Mouse (Mus musculus) right cerebral cortex, adult 18-20 months (tissue): ENCODE data around the gene Olr1.
"Not testable (repeated sequence)": the region's sequence is repeated elsewhere in the genome, so short reads cannot be mapped to it uniquely, and the experiment has no call there.

Source experiments
- DNase-seq: peaks from one replicate; pipeline ENCODE4 v3.0.0; 2022; ENCODE audit warnings: mixed read lengths

Gene Olr1

GRCm38 (mm10) chr6:129510120-129510911 lies 3.4 kb upstream of the Olr1 start:
- no peak for DNase-seq

GRCm38 (mm10) chr6:129503471-129503870 lies 3.5 kb downstream of the Olr1 start:
- no peak for DNase-seq

- not testable (repeated sequence) for DNase-seq
Observed at GRCm38 (mm10) chr6:129499516-129499915, 7.4 kb downstream of the Olr1 start.

GRCm38 (mm10) chr6:129497345-129498218 lies 9.4 kb downstream of the Olr1 start:
- no peak for DNase-seq

- no peak for DNase-seq
Observed at GRCm38 (mm10) chr6:129494924-129495323, 12.0 kb downstream of the Olr1 start.

- DNase-seq, result no peak
Observed at GRCm38 (mm10) chr6:129480089-129480958, 26.6 kb downstream of the Olr1 start.

- peak; percentile 8 for DNase-seq
Observed at GRCm38 (mm10) chr6:129476404-129477126, 30.4 kb downstream of the Olr1 start.

GRCm38 (mm10) chr6:129472627-129473026 lies 34.3 kb downstream of the Olr1 start:
- no peak for DNase-seq

- no peak for DNase-seq
Observed at GRCm38 (mm10) chr6:129471386-129471785, 35.6 kb downstream of the Olr1 start.

- DNase-seq, result no peak
Observed at GRCm38 (mm10) chr6:129451411-129452039, 55.4 kb downstream of the Olr1 start, which contains the start of gene Clec1a. Gene Clec1a (minus strand): TSS chr6:129452000.

- no peak for DNase-seq
Observed at GRCm38 (mm10) chr6:129449743-129450142, 57.2 kb downstream of the Olr1 start.

GRCm38 (mm10) chr6:129438033-129438432 lies 68.9 kb downstream of the Olr1 start:
- no peak for DNase-seq

- no peak for DNase-seq
Observed at GRCm38 (mm10) chr6:129436025-129436424, 70.9 kb downstream of the Olr1 start.
